Mouse (Mus musculus): ENCODE measurements around the gene Rpp14.

Rpp14 gene

GRCm38 (mm10) chr14:8080165-8080679 lies at the start of gene Rpp14:
Gene Rpp14, plus strand, starts transcription at chr14:8080367.
- DNase-seq (ENCODE audit: low spot score) = peak; percentile 97

- DNase-seq (ENCODE audit: low spot score) = no peak
These were observed 49.6 kb upstream of the Rpp14 start for GRCm38 (mm10) chr14:8030535-8030934.

GRCm38 (mm10) chr14:8032087-8032944 lies 47.9 kb upstream of the Rpp14 start:
- no peak for DNase-seq (ENCODE audit: low spot score)

- no peak for DNase-seq (ENCODE audit: low spot score)
These were observed 45.6 kb upstream of the Rpp14 start for GRCm38 (mm10) chr14:8034561-8034960.

- DNase-seq (ENCODE audit: low spot score) = no peak
These were observed 44.2 kb upstream of the Rpp14 start for GRCm38 (mm10) chr14:8035951-8036350.

GRCm38 (mm10) chr14:8036406-8036805 lies 43.8 kb upstream of the Rpp14 start:
- DNase-seq (ENCODE audit: low spot score) = no peak

GRCm38 (mm10) chr14:8038150-8038549 lies 42.0 kb upstream of the Rpp14 start:
- no peak for DNase-seq (ENCODE audit: low spot score)

- DNase-seq (ENCODE audit: low spot score) = no peak
These were observed 41.2 kb upstream of the Rpp14 start for GRCm38 (mm10) chr14:8038791-8039448.

GRCm38 (mm10) chr14:8040179-8040578 lies 40.0 kb upstream of the Rpp14 start:
- DNase-seq (ENCODE audit: low spot score) = no peak

GRCm38 (mm10) chr14:8040911-8041678 lies 39.1 kb upstream of the Rpp14 start:
- no peak for DNase-seq (ENCODE audit: low spot score)

GRCm38 (mm10) chr14:8042120-8042519 lies 38.0 kb upstream of the Rpp14 start:
- no peak for DNase-seq (ENCODE audit: low spot score)

- DNase-seq (ENCODE audit: low spot score) = no peak
These were observed 37.6 kb upstream of the Rpp14 start for GRCm38 (mm10) chr14:8042577-8042976.

- DNase-seq (ENCODE audit: low spot score) = peak; percentile 23
These were observed 35.8 kb upstream of the Rpp14 start for GRCm38 (mm10) chr14:8044330-8044729.

- DNase-seq (ENCODE audit: low spot score) = no peak
These were observed 35.4 kb upstream of the Rpp14 start for GRCm38 (mm10) chr14:8044786-8045185.

- no peak for DNase-seq (ENCODE audit: low spot score)
These were observed 34.9 kb upstream of the Rpp14 start for GRCm38 (mm10) chr14:8045187-8045846.

GRCm38 (mm10) chr14:8046839-8047238 lies 33.3 kb upstream of the Rpp14 start:
- DNase-seq (ENCODE audit: low spot score) = no peak

- DNase-seq (ENCODE audit: low spot score) = no peak
These were observed 30.8 kb upstream of the Rpp14 start for GRCm38 (mm10) chr14:8049334-8049733.

- no peak for DNase-seq (ENCODE audit: low spot score)
These were observed 28.3 kb upstream of the Rpp14 start for GRCm38 (mm10) chr14:8051869-8052268.

- no peak for DNase-seq (ENCODE audit: low spot score)
These were observed 27.5 kb upstream of the Rpp14 start for GRCm38 (mm10) chr14:8052661-8053060.

- DNase-seq (ENCODE audit: low spot score) = no peak
These were observed 25.7 kb upstream of the Rpp14 start for GRCm38 (mm10) chr14:8054310-8055102.

GRCm38 (mm10) chr14:8056076-8056475 lies 24.1 kb upstream of the Rpp14 start:
- no peak for DNase-seq (ENCODE audit: low spot score)

Data from urinary bladder, postnatal 25 days (tissue).